20 mouse cellular contexts compared by ENCODE assay signal in genomic region chr15:7290003-7290402, GRCm38 (mm10).
"Had no signal": no experiment of that assay in that cellular context is flagged by ENCODE, and none has a peak within 500 bp of the region (broad histone marks: within the 10 kb centered on the region; RNA-seq: fewer than 3 reads in every experiment).

No protein-coding gene starts in this region.

- H3K9me3 ChIP-seq: kidney, embryonic 15.5 days; limb, embryonic 12.5 days; midbrain, embryonic 12.5 days; midbrain, embryonic 15.5 days; neural tube, embryonic 13.5 days had no signal

- H3K27ac ChIP-seq: kidney, embryonic 15.5 days; left cerebral cortex, adult 2 months; limb, embryonic 12.5 days; liver, embryonic 14.5 days; midbrain, embryonic 12.5 days; midbrain, embryonic 15.5 days; neural tube, embryonic 13.5 days had no signal

- ATAC-seq: liver, postnatal 0 days; midbrain, embryonic 15.5 days had no signal

- DNase-seq: kidney, adult 11 months; kidney, adult 8-10 months; kidney, postnatal 10 days; kidney, postnatal 36 days; layer of hippocampus, postnatal 36 days; liver, postnatal 0 days; lung, postnatal 10 days; retina, postnatal 1 day; right cerebral cortex, postnatal 25 days; thymus, adult 18-20 months; thymus, postnatal 36 days had no signal

- H3K36me3 ChIP-seq: kidney, embryonic 15.5 days; limb, embryonic 12.5 days; midbrain, embryonic 12.5 days; midbrain, embryonic 15.5 days; neural tube, embryonic 13.5 days had no signal

- H3K9ac ChIP-seq: kidney, embryonic 15.5 days; limb, embryonic 12.5 days; liver, embryonic 14.5 days; liver, postnatal 0 days; lung, embryonic 14.5 days; midbrain, embryonic 12.5 days; midbrain, embryonic 15.5 days; neural tube, embryonic 13.5 days had no signal

- H3K27me3 ChIP-seq: kidney, embryonic 15.5 days; limb, embryonic 12.5 days; midbrain, embryonic 12.5 days; midbrain, embryonic 15.5 days; neural tube, embryonic 13.5 days had no signal

- H3K4me1 ChIP-seq: kidney, embryonic 15.5 days; neural tube, embryonic 13.5 days had no signal

- H3K4me3 ChIP-seq: kidney, embryonic 15.5 days; left cerebral cortex, adult 2 months; limb, embryonic 12.5 days; midbrain, embryonic 12.5 days; midbrain, embryonic 15.5 days; neural tube, embryonic 13.5 days had no signal

- H3K4me2 ChIP-seq: kidney, embryonic 15.5 days; limb, embryonic 12.5 days; liver, embryonic 11.5 days; lung, embryonic 14.5 days; midbrain, embryonic 12.5 days; midbrain, embryonic 15.5 days; neural tube, embryonic 13.5 days had no signal
